Mouse (Mus musculus): Measurements from ENCODE around the gene Inhbc. TPM values are rescaled to one million over a fixed set of nuclear protein-coding genes. Genes with fewer than 3 reads are reported as not detected.

The Inhbc gene
- polyA plus RNA-seq, 1 experiment, result not detected

GRCm38 (mm10) chr10:127407391-127407790 is 37.2 kb upstream of the Inhbc start:
- Histone ChIP-seq H3ac (ENCODE audit: control insufficient read depth, insufficient read length, low read depth) (no peak overlapping the region), H3K79me2 (ENCODE audit: control insufficient read depth, insufficient read depth) (peaks cover 15% of the 10 kb centered on the region), H3K4me3 (ENCODE audit: insufficient read depth, poor library complexity, severe bottlenecking) (no peak overlapping the region), H3K27me3 (ENCODE audit: control insufficient read depth, insufficient read depth, insufficient read length) (no peaks in the 10 kb centered on the region), H3K79me3 (ENCODE audit: low read depth) (peaks cover 1% of the 10 kb centered on the region), H3K36me3 (ENCODE audit: control insufficient read depth, insufficient read depth) (peaks cover 6% of the 10 kb centered on the region)
- no peak for TF ChIP-seq CEBPB (IDR thresholded peaks at IDR 0.05; ENCODE audit: low read depth)
- TF ChIP-seq USF1 (IDR thresholded peaks at IDR 0.05; ENCODE audit: low read depth), result no peak
- TF ChIP-seq MYOG (IDR thresholded peaks at IDR 0.05; ENCODE audit: control insufficient read depth, extremely low read depth, insufficient read length), result no peak
- TF ChIP-seq MYOD1 (IDR thresholded peaks at IDR 0.05; ENCODE audit: control insufficient read depth, insufficient read length, low read depth), result no peak
- no peak for TF ChIP-seq CTCF (IDR thresholded peaks at IDR 0.05; ENCODE audit: control insufficient read depth, insufficient read depth, insufficient read length)
- TF ChIP-seq MAX (IDR thresholded peaks at IDR 0.05), result no peak

DNA sequence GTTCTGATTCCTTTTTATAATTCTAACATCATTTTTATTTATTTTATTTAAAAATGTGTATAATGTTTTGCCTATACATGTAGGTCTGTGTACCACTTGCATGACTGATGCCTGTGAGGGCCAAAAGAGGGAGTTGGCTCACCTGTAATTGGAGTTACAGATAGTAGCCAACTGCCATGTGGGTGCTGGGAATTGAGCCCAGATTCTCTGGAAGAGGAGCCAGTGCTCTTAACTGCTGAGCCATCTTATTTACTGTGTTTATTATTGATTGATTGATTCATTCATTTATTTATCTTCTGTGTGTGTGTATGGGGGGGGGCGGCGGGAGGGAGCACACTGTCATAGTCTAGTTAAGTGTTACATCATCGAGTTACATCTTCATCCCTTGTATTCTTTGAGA is 34.5 kb upstream of the Inhbc start:
- Histone ChIP-seq H3K36me3 (ENCODE audit: control insufficient read depth, insufficient read depth) (peaks cover 24% of the 10 kb centered on the region), H3K4me3 (ENCODE audit: insufficient read depth, poor library complexity, severe bottlenecking) (no peak overlapping the region), H3K79me2 (ENCODE audit: control insufficient read depth, insufficient read depth) (peaks cover 15% of the 10 kb centered on the region), H3K79me3 (ENCODE audit: low read depth) (no peaks in the 10 kb centered on the region), H3ac (ENCODE audit: control insufficient read depth, insufficient read length, low read depth) (no peak overlapping the region), H3K27me3 (ENCODE audit: control insufficient read depth, insufficient read depth, insufficient read length) (no peaks in the 10 kb centered on the region)
- TF ChIP-seq MYOD1 (IDR thresholded peaks at IDR 0.05; ENCODE audit: control insufficient read depth, insufficient read length, low read depth) (no peak), MYOG (IDR thresholded peaks at IDR 0.05; ENCODE audit: control insufficient read depth, extremely low read depth, insufficient read length) (no peak), USF1 (IDR thresholded peaks at IDR 0.05; ENCODE audit: low read depth) (no peak), CTCF (IDR thresholded peaks at IDR 0.05; ENCODE audit: control insufficient read depth, insufficient read depth, insufficient read length) (no peak), CEBPB (IDR thresholded peaks at IDR 0.05; ENCODE audit: low read depth) (no peak), FOSL1 (IDR thresholded peaks at IDR 0.05; ENCODE audit: insufficient read depth, low read length, poor library complexity, severe bottlenecking) (no peak), MAX (IDR thresholded peaks at IDR 0.05) (no peak)

- peaks cover 42% of the 10 kb centered on the region for H3K79me2 ChIP-seq (ENCODE audit: control insufficient read depth, insufficient read depth)
- no peak overlapping the region for H3K4me3 ChIP-seq (ENCODE audit: insufficient read depth, poor library complexity, severe bottlenecking)
- H3K36me3 ChIP-seq (ENCODE audit: control insufficient read depth, insufficient read depth), result peaks cover 15% of the 10 kb centered on the region
- no peaks in the 10 kb centered on the region for H3K27me3 ChIP-seq (ENCODE audit: control insufficient read depth, insufficient read depth, insufficient read length)
- H3K79me3 ChIP-seq (ENCODE audit: low read depth), result peaks cover 13% of the 10 kb centered on the region
- no peak for TF ChIP-seq CEBPB (IDR thresholded peaks at IDR 0.05; ENCODE audit: low read depth)
- no peak for TF ChIP-seq USF1 (IDR thresholded peaks at IDR 0.05; ENCODE audit: low read depth)
- TF ChIP-seq MYOG (IDR thresholded peaks at IDR 0.05; ENCODE audit: control insufficient read depth, extremely low read depth, insufficient read length), result no peak
- no peak for TF ChIP-seq MYOD1 (IDR thresholded peaks at IDR 0.05; ENCODE audit: control insufficient read depth, insufficient read length, low read depth)
- TF ChIP-seq FOSL1 (IDR thresholded peaks at IDR 0.05; ENCODE audit: insufficient read depth, low read length, poor library complexity, severe bottlenecking), result no peak
- TF ChIP-seq MAX (IDR thresholded peaks at IDR 0.05), result no peak
- no peak for TF ChIP-seq CTCF (IDR thresholded peaks at IDR 0.05; ENCODE audit: control insufficient read depth, insufficient read depth, insufficient read length)
- H3ac ChIP-seq (ENCODE audit: control insufficient read depth, insufficient read length, low read depth), result no peak overlapping the region
These were observed 21.5 kb upstream of the Inhbc start for GRCm38 (mm10) chr10:127391774-127392173.

DNA sequence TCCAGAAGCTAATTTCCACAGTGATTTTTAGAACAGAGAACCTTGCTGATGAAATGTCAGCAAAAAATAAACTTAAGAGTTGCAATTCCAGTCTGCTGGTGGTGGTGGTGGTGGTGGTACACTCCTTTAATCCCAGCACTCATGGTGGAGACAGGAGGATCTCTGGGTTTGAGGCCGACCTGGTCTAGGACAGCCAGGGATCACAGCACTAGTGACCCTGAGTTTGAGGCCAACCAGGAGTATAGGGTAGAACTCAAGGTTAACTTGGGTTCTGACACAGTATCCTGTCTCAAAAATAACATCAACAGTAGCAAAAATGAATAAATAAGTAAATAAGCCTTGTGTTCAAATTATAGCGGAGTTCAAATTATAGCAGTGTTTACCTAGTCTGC is 11.5 kb upstream of the Inhbc start:
- H3K4me3 ChIP-seq (ENCODE audit: insufficient read depth, poor library complexity, severe bottlenecking), result peak overlapping the region; percentile 68
- H3K79me3 ChIP-seq (ENCODE audit: low read depth), result peaks cover 38% of the 10 kb centered on the region
- H3K27me3 ChIP-seq (ENCODE audit: control insufficient read depth, insufficient read depth, insufficient read length), result no peaks in the 10 kb centered on the region
- H3ac ChIP-seq (ENCODE audit: control insufficient read depth, insufficient read length, low read depth), result peak overlapping the region; percentile 40
- no peaks in the 10 kb centered on the region for H3K36me3 ChIP-seq (ENCODE audit: control insufficient read depth, insufficient read depth)
- no peak for TF ChIP-seq CEBPB (IDR thresholded peaks at IDR 0.05; ENCODE audit: low read depth)
- TF ChIP-seq MYOG (IDR thresholded peaks at IDR 0.05; ENCODE audit: control insufficient read depth, extremely low read depth, insufficient read length), result no peak
- no peak for TF ChIP-seq MYOD1 (IDR thresholded peaks at IDR 0.05; ENCODE audit: control insufficient read depth, insufficient read length, low read depth)
- TF ChIP-seq USF1 (IDR thresholded peaks at IDR 0.05; ENCODE audit: low read depth), result no peak
- TF ChIP-seq FOSL1 (IDR thresholded peaks at IDR 0.05; ENCODE audit: insufficient read depth, low read length, poor library complexity, severe bottlenecking), result no peak
- TF ChIP-seq MAX (IDR thresholded peaks at IDR 0.05), result no peak
- TF ChIP-seq CTCF (IDR thresholded peaks at IDR 0.05; ENCODE audit: control insufficient read depth, insufficient read depth, insufficient read length), result no peak
- H3K79me2 ChIP-seq (ENCODE audit: control insufficient read depth, insufficient read depth), result peaks cover 59% of the 10 kb centered on the region

GRCm38 (mm10) chr10:127380767-127381742 is 10.8 kb upstream of the Inhbc start:
- TF ChIP-seq MYOD1 (IDR thresholded peaks at IDR 0.05; ENCODE audit: control insufficient read depth, insufficient read length, low read depth) (no peak), USF1 (IDR thresholded peaks at IDR 0.05; ENCODE audit: low read depth) (no peak), CTCF (IDR thresholded peaks at IDR 0.05; ENCODE audit: control insufficient read depth, insufficient read depth, insufficient read length) (no peak), MYOG (IDR thresholded peaks at IDR 0.05; ENCODE audit: control insufficient read depth, extremely low read depth, insufficient read length) (no peak)
- peaks cover 36% of the 10 kb centered on the region for H3K79me3 ChIP-seq (ENCODE audit: low read depth)
- peaks cover 52% of the 10 kb centered on the region for H3K79me2 ChIP-seq (ENCODE audit: control insufficient read depth, insufficient read depth)
- H3K27me3 ChIP-seq (ENCODE audit: control insufficient read depth, insufficient read depth, insufficient read length), result no peaks in the 10 kb centered on the region
- no peaks in the 10 kb centered on the region for H3K36me3 ChIP-seq (ENCODE audit: control insufficient read depth, insufficient read depth)
- peak overlapping the region; percentile 68 for H3K4me3 ChIP-seq (ENCODE audit: insufficient read depth, poor library complexity, severe bottlenecking)
- peak overlapping the region; percentile 97 for H3ac ChIP-seq (ENCODE audit: control insufficient read depth, insufficient read length, low read depth)
